In genomic region chr6:114092216-114092615, GRCm38 (mm10) we compare ENCODE assay signal across 24 mouse cellular contexts. TPM values are rescaled to one million over a fixed set of nuclear protein-coding genes. Genes with fewer than 3 reads are reported as not detected.
"Had no signal": no experiment of that assay in that cellular context is flagged by ENCODE, and none has a peak within 500 bp of the region (broad histone marks: within the 10 kb centered on the region; RNA-seq: fewer than 3 reads in every experiment).

No protein-coding gene starts in this region.

- H3K27ac ChIP-seq: kidney, embryonic 15.5 days; left cerebral cortex, adult 2 months; limb, embryonic 12.5 days; limb, embryonic 15.5 days; liver, embryonic 14.5 days; macrophage; midbrain, embryonic 12.5 days; neural tube, embryonic 12.5 days; stomach, postnatal 0 days had no signal

- H3K36me3 ChIP-seq: kidney, embryonic 15.5 days; limb, embryonic 12.5 days; limb, embryonic 15.5 days; midbrain, embryonic 12.5 days; neural tube, embryonic 12.5 days had no signal

- DNase-seq: kidney, adult 11 months; kidney, adult 8-10 months; kidney, postnatal 10 days; kidney, postnatal 36 days; layer of hippocampus, postnatal 36 days; left cerebral cortex, postnatal 4 days; liver, postnatal 0 days; lung, embryonic 14.5 days; right cerebral cortex, adult 18-20 months; right cerebral cortex, postnatal 14 days; right cerebral cortex, postnatal 4 days; thymus, postnatal 25 days had no signal

- H3K4me3 ChIP-seq: kidney, embryonic 15.5 days; left cerebral cortex, adult 2 months; limb, embryonic 12.5 days; limb, embryonic 15.5 days; midbrain, embryonic 12.5 days; neural tube, embryonic 12.5 days had no signal

- H3K9me3 ChIP-seq: kidney, embryonic 15.5 days; limb, embryonic 12.5 days; limb, embryonic 15.5 days; midbrain, embryonic 12.5 days; neural tube, embryonic 12.5 days had no signal

- H3K9ac ChIP-seq: kidney, embryonic 15.5 days; limb, embryonic 12.5 days; limb, embryonic 15.5 days; liver, embryonic 14.5 days; liver, postnatal 0 days; lung, embryonic 14.5 days; midbrain, embryonic 12.5 days; neural tube, embryonic 12.5 days had no signal

- H3K4me1 ChIP-seq: kidney, embryonic 15.5 days; limb, embryonic 12.5 days; limb, embryonic 15.5 days had no signal

- ATAC-seq: liver, postnatal 0 days; lung, postnatal 0 days; midbrain, embryonic 16.5 days had no signal

- H3K4me2 ChIP-seq: kidney, embryonic 15.5 days; limb, embryonic 12.5 days; limb, embryonic 15.5 days; liver, embryonic 11.5 days; lung, embryonic 14.5 days; midbrain, embryonic 12.5 days; neural tube, embryonic 12.5 days had no signal

RNA-seq across cellular contexts. Expression of gene Slc6a11, which starts 38.8 kb away (rescaled TPM):
- polyA plus RNA-seq: liver, embryonic 11.5 days; lung, postnatal 0 days; macrophage had no signal

RNA-seq across cellular contexts. Expression of gene Atp2b2, which starts 49.8 kb away (rescaled TPM):
- polyA plus RNA-seq: macrophage had no signal
